Mouse (Mus musculus): ENCODE results near the gene Pik3ap1.

Gene Pik3ap1

DNA sequence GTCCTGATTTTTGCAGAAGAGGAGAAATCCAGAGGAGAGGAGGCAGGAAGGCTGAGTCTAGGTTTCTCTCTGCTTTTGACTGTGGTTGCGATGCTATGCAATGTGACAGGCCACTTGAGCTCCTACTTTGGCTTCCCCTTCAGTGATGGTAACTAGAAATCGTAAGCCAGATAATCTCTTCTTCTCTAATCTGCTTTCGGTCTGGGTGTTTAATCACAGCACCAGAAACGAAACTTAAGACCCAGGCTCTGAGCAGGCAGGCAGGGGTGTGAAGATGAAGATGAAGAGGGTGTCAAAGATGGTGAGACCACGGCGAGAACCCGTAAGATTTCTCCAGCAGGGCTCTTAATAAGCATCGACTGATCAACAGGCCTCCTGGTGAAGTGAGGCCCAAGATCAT, 51.9 kb downstream of the Pik3ap1 start:
- intact Hi-C loops (cut with DNase I) = no loop called here

DNA sequence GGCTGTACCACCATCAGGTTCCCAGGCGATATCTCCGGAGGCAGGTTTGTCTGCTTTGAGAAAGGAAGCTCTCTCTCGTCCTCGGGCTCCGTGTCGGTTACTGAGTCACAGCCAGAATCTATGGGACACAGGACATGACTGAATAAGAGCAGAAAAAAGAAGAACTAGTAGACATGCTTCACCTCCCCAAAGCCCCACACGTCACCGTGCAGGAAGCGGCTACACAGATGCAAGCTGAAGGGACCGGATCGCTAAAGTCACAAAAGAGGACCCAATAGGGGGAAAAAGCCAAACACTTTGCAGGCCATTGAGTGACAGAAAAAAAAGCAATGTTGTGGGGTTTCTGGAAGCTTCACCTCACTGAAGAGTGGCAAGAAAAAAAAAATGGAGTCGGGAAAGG, 52.7 kb downstream of the Pik3ap1 start:
- intact Hi-C loops (cut with DNase I) = no loop called here

DNA sequence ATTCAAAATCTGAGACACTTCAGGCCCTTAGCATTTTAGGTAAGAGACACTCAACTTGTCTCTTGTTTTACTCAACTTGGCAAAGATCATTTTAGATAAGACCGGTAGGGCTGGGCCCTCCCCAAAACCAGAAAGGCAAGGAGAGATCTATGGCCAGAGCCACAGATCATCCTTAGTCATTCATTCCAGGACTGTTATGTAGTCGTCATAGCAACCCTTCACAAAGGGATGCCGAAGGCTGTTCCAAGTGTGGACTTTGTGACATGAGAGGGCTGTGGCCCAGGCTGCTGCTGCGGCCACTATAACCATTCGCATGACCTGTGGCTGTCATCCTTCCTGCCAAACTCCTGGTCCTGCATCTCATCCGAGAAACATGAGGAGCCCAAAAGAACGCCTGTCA, 54.5 kb downstream of the Pik3ap1 start:
- intact Hi-C loops (cut with DNase I) = no loop called here

DNA sequence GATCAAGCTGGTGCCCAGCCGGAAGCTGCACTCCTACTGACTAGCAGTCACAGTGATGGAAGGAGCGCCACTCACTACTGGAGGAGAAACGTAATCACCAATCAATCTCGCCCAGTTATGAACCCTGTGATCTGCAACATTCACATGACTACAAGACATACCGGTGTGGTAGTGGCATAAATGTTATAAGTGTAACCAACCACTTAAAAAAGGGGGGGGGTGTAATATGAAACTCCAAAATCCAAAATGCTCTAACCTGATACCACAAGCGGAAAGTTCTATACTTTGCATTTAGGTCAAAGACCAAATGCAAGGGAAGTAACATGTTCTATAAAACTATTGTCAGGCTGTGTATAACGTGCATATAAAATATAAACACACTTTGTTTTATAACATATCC, 54.9 kb downstream of the Pik3ap1 start:
- intact Hi-C loops (cut with DNase I) = no loop called here

DNA sequence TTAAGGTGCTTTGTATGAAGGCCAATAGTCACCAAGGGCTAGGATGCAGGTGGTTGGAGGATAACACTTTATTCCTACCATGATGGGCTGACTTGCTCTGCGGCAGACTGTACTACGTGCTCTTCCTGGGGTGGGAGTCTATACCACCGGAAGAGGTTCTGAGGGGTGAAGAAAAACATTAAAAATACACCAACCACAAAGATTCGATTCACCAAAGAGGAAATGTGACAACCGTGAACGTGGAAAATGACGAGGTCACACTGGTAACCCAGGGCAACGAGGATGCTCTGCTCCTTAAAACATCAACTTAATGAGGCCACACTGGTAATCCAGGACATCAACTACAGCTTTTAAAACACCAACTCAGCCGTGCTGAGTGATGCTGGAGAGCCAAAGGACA, 56.2 kb downstream of the Pik3ap1 start:
- intact Hi-C loops (cut with DNase I) = no loop called here

DNA sequence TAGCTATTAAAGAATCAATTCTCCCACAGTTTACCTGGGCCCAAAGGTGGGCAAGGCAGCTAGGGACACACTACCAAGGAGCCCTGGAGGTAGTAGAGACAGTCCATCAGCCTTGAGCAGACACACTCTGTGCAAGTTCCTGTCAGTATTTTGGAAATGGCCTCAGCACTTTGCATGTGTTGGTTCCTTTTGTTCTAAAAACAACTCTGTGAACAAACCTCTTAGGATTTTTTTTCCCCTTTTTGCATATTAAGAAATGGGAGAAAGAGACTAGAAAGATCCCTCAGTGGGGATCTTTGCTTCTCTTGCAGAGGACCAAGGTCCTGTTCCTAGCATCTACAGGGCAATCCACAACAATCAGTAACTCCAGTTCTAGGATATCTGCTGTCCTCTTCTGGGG, 61.1 kb downstream of the Pik3ap1 start:
- intact Hi-C loops (cut with DNase I) = no loop called here

DNA sequence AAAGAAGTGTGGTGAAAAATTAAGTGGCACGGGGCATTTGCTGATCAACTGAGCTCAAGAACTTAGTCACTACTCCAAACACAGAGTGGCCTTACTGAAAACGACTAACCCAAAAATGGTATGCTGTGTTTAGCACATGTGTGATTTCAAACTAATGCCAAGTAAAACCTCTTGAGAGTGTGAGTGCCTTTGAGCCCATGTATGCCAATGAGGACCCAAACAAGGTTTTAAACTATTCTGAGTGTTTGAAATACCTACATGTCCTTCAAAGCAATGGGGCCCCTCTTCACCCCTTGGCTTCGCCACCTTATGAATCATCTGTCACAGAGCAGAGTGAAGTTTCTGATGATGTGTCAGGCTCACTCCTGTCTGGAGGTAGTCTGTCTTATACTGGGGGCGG, 61.8 kb downstream of the Pik3ap1 start:
- intact Hi-C loops (cut with DNase I) = no loop called here

DNA sequence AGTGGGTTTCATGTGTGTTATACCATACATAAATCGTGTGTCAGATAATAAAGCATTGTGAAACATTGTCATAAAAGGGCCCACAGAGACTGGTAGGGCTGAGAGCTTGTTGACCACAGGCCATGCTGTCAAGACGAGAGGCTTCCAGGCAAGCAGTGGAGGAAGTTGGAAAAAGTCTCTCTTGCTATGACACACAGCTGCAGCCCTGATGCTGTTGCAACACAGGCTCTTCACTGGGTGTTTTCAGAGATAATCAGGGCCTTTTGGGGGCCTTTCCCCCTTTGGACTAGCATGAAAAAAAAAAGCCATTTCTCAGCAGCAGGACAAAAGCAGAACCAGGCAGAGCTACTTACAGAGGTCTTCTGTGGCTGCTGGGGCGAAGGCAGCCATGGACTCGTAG, 63.8 kb downstream of the Pik3ap1 start:
- intact Hi-C loops (cut with DNase I) = no loop called here

DNA sequence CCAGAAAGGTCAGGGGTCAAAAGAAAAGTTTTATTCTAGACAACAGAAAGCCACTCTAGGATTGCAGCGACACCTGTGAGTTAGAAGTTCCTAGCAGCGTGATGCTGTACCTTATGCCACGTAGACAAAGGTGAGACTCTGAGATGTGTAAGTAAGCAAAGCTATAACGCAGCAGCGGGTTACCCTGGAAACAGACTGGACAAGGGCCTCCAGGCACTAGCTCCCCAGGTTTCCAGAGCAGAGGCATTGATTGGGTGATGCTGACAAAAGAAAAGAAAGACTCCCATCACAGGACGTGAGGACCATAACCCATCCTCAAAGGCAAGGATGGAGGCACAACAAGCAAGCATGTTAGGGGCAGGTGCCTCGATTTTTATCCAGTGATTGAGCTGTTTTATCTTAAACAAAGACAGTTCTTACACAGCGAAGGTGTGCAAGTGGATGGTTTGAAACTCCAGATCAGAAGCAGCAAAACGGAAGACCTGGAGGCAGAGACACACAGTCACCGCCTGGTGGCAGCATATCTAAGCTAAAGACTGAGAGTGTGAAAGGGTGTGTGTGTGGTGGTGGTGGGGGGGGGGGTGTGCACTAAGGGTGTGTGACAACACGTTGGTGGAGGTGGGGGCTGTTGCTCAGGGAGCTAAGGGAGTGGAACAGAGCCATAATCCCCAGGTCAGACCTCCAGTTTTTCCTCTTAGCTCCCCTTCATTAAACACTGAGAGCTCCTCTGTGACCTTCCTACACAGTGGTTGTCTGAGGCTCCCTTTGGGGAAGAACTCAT, 67.4 kb downstream of the Pik3ap1 start:
- intact Hi-C loops (cut with DNase I) = loop anchor here (5.0 to 10.0 kb wide), 3 partner anchors 165 to 447 kb away; partner anchors contain the start of gene Lcor

DNA sequence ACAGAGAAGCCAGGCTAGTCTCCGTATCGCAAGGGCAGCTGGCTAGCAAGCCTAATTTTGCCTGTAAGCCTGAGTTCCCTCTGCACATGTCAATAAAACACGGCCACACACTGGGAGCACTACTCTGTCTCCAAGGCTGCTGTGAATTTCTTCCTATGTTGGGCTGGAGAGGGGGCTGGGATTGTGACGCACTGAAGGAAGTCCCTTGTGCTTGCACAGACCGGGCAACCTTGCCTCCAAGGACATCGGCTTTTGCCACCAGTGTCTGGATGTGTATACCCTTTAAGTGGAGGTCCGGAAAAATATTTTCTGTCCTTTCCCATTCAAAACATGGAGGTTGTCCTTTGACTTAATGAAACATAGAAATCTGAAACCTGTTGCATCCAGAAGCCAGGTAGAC, 70.2 kb downstream of the Pik3ap1 start:
- intact Hi-C loops (cut with DNase I) = loop anchor here (5.0 to 10.0 kb wide), 3 partner anchors 168 to 450 kb away; partner anchors contain the start of gene Lcor

DNA sequence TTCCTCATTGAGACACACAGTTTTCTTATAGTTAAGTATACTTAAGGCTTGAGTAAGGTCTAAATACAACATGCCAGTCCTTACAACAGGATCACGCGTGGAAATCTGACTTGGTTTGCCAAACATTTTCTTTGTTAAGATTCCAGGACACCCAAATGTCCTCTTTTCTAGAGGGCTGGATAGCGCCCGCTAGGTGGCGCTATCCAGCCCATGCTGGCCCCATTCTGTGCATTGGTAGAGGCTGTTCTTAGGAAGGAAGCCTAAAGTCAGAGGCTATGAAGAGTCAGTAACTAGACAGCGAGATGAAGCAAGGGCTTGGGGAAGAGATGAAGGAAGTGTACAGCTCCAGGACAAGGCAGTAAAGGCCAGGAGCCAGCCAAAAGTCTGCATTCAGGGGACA, 71.2 kb downstream of the Pik3ap1 start:
- intact Hi-C loops (cut with DNase I) = loop anchor here (10.0 kb wide), 2 partner anchors 291 to 451 kb away; no protein-coding TSS in a partner anchor

DNA sequence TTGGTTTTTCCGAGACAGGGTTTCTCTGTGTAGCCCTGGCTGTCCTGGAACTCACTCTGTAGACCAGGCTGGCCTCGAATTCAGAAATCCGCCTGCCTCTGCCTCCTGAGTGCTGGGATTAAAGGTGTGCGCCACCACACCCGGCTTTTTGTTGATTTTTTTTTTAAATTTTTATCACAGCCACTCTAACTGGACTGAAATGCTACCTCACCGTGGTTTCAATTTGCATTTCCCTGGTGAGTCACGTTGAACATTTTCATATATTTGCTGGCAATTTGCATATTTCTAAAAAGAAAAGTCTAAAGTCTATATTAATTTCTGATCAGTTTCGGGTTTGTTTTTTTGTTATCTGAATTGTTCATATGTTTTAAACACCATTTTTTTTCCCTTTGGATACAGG, 72.3 kb downstream of the Pik3ap1 start:
- intact Hi-C loops (cut with DNase I) = loop anchor here (10.0 kb wide), 2 partner anchors 292 to 452 kb away; no protein-coding TSS in a partner anchor

DNA sequence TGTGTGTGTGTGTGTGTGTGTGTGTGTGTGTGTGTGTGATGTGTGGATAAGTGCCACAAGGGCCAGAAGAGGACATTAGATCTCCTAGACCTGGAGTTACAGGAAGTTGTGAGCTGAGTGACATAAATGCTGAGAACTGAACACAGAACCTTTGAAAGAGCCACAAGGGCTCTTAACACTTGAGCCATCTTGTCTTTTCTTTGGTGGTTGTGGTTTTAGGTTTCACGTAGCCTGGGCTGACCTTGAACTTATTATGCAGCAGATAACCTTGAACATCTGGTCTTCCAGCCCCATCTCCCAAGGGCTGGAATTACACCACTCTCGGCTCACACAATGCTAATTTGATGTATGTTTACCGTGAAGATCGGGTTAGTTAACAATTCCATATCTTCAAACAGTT, 72.9 kb downstream of the Pik3ap1 start:
- intact Hi-C loops (cut with DNase I) = loop anchor here (10.0 kb wide), 2 partner anchors 293 to 453 kb away; no protein-coding TSS in a partner anchor

DNA sequence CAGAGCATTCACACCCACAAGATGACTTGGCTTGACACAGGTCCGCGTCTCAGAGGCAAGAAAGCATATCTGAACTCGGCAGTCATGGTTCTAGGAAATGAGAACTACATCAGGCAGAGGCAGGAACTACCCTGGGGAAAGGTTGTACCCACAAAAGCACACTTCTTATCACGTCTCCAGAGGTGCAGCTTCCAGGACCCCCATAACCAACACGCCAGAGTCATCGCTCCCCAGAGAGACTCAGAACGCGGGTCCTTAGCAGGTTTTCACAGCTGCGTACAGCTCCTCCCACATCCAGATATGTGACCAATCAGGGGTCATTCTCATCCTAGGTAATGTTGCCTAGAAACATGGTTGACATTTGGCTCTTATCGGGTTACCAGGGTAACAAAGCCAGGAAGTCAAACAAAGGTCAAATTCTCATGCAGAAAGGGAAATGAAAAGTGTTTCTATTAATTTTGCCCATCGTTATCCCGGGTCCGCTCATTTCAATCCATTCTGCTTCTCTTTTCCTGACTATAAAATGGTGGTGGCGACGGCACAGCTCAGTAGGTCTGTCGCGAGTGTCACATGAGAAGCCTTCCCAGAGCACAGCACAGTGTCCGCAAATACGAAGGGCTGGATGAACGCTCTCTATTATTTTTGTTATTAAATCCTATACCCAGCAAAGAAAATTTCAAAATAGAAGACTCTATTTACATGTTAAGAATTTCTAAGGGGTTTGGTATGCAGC, 73.8 kb downstream of the Pik3ap1 start:
- intact Hi-C loops (cut with DNase I) = loop anchor here (10.0 kb wide), 2 partner anchors 294 to 454 kb away; no protein-coding TSS in a partner anchor

DNA sequence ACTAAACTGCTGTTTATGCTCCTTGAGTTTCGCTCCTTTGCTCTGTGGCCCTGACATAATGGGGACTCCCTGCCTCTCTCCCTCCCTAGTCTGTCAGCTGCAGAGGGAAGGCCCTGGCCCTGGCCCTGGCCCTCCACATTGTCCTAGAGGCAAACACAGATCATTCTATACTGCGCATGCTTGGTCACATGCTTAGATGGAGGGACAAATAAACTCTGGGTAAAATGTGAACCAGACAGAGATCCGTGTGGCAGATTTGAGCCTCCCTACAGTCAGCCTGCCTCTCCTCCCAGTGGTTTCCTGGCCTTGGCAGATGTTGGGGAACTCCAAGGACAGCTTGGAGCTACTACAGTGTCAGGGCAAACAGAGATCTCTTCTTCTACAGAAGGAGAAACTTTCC, 81.0 kb downstream of the Pik3ap1 start:
- intact Hi-C loops (cut with DNase I) = no loop called here

DNA sequence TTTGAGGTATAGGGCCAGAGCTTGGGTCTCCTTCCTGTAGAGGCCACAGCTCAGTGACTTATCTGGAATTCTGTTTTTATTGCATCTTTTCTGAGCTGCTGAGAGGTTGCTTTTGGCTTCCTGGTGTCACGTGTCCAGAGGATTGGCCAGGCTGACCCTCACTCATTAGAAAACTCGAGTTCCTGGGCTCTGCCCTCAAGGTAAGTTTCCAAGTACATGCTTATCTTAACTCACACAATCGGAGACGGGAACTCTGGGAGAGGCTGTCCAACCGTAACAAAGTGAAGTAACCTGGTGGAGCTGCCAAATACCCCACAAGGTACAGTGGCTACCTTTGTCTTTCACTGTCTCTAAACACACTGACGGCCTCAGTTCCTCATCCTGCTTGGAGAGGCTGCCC, 81.5 kb downstream of the Pik3ap1 start:
- intact Hi-C loops (cut with DNase I) = no loop called here

DNA sequence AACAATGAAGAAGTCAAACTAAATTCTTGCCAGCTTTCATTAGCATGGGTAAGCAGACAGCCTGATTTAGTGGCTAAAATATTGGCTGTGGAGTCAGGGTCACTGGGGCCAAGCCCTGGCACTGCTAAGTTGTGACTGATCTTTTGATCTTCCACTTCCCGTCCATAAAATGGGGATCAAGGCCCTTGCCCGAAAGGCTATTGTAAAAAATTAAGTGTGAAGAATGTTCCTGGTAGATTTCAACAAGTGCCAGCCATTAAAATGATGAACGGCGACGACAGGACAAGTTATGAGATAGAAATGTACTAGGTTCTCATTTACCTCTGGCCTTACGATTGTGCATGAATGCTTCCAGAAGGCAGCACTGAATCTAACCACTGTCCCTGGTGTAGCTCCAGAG, 83.0 kb downstream of the Pik3ap1 start:
- intact Hi-C loops (cut with DNase I) = no loop called here

DNA sequence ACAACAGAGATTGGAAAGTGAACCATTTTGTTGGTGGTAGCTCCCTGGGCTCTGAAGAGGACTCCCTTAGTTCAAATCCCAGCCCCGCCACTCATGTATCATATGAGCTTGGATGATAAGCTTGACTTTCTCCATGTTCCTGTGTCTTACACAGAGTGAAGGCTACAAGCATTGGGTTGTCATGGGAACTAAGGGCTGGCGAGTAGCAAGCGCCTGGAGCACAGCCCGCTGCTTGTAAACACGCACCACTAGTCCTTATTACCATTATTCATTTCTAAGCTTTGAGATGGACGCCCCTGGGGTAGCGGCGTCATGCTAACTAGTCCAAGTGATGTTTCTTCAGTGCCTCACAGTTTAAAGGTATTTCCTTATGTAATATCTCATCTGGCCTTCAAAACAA, 85.5 kb downstream of the Pik3ap1 start:
- intact Hi-C loops (cut with DNase I) = no loop called here

DNA sequence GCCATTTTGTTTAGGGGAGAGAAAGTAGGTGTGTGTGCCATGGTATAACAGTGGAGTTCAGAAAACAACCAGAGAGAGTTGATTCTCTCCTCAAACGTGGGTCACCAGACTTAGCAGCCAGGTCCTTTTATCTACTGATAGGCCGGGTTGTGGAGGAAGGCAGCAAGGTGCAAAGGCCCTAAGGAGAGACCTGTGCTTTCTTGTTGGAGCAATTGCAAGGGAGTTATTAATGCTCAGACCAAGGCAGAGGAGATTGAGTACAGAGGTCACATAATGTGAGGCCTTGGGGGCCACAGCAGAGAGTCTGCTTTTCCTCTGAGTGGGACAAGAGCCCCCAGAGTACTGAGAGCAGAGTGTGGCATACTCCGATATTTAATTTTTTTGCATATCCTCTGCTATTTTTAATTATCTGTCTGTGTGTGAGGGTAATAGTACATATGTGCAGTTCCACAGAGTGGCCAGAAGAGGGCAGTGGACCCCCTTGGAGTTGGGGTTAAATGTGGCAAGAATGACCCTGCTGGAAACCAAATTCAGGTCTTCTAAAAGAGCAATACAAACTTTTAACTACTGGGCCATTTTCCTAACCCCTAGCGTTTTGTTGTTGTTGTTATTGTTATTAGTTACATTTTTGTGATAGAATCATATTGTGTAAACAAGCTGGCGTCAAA, 93.8 kb downstream of the Pik3ap1 start:
- intact Hi-C loops (cut with DNase I) = no loop called here

DNA sequence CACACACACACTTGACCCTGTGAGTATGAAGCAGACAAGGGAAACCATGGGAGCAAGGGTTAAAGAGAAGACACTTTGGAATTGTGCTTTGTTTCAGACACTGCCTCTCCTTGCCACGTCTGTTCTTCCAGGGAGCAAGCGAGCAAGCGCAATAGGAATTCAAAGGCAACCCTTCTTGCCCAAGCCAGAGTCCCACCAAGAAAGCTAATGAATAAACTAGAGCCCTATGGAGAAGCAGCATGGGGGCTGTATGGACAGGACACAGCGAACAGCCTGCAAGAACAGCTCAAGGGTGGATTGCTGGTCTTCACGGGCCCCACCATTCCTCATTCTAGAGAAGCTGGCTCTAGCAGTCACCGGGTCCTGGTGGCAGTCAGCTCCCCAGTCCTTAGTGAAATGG, 96.3 kb downstream of the Pik3ap1 start:
- intact Hi-C loops (cut with DNase I) = no loop called here

DNA sequence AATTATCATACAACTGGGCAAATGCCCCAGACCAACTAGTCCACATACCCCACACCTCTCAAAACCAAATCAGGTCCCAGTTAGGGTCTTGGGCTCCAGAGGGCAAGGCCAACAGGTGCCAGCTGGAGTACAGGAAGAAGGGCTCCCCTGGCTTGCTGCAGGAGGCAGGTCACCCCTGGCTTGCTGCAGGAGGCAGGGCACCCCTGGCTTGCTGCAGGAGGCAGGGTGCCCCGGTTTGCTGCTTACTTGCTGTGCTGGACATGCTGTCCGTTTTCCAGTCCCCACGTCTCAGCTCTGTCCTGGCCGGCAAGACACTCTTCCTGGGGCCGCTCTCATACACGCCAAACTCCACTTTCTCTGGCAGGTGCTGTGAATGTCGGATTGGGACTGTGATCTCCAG, 97.7 kb downstream of the Pik3ap1 start:
- intact Hi-C loops (cut with DNase I) = no loop called here

DNA sequence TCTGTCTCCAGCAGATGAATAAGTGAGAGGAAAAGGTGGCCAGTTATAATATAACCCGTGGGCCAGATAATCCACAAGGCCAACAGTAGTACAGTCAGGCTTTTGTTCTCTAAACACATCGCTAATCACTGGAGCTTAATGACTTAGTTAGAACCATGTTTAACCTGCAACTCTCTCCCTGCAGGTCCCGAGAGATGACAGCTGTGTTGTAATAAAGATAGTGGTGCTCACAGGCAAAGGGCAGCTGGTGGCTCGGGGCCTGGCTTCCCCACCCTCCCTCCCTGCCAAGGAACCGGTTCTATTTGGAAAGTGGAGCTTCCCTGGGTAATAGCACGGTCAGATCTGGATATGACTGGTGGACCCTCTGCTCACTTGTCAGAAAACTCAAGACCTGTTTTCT, 100.4 kb downstream of the Pik3ap1 start:
- intact Hi-C loops (cut with DNase I) = no loop called here
